Mouse (Mus musculus) cerebellum, adult (tissue): ENCODE results near the gene Cnga2.

ENCODE experiments used
- ATAC-seq: cut with Nextera tagmentation; 2 replicates; pipeline ENCODE4 v1.9.2; 2017; ENCODE audit warnings: mild to moderate bottlenecking, moderate library complexity, mixed read lengths; ENCODE audit not compliant: insufficient number of reproducible peaks, low FRiP score, low TSS enrichment

Gene Cnga2

GRCm38 (mm10) chrX:72044056-72044455, 52.4 kb downstream of the Cnga2 start:
- no peak for ATAC-seq

GRCm38 (mm10) chrX:72047918-72048317, 56.3 kb downstream of the Cnga2 start:
- ATAC-seq = no peak
